Mouse (Mus musculus) lung, adult 2 months (tissue): Measurements from ENCODE around the gene Ptpn11.

ENCODE experiments used
- CTCF ChIP-seq: fragments of 200-500 bp; IDR thresholded peaks from 2 replicates; pipeline ENCODE4 v1.5.1; 2011; ENCODE audit warnings: mild to moderate bottlenecking, low read length, control low read depth; ENCODE audit not compliant: insufficient read depth
- POLR2A ChIP-seq: fragments of 200-500 bp; IDR thresholded peaks from 2 replicates; pipeline ENCODE4 v1.6.1; 2011; ENCODE audit warnings: low read depth, mild to moderate bottlenecking, control low read depth, low read length, borderline replicate concordance; ENCODE audit errors: extremely low read depth

- TF ChIP-seq CTCF (no peak), POLR2A (no peak)
These were observed 59.4 kb downstream of the Ptpn11 start for GRCm38 (mm10) chr5:121131801-121132200.
